Mouse (Mus musculus): ENCODE data around the gene Abcf1. TPM values are rescaled to one million over a fixed set of nuclear protein-coding genes. Genes with fewer than 3 reads are reported as not detected.

Gene Abcf1
- 22.7 TPM for polyA plus RNA-seq (2015; fragmentation: Illumina TruSeq; extraction: RNeasy Lipid Tissue Mini Kit (QIAGEN cat#74804); ENCODE audit: insufficient read depth, low read depth, low replicate concordance)

DNA sequence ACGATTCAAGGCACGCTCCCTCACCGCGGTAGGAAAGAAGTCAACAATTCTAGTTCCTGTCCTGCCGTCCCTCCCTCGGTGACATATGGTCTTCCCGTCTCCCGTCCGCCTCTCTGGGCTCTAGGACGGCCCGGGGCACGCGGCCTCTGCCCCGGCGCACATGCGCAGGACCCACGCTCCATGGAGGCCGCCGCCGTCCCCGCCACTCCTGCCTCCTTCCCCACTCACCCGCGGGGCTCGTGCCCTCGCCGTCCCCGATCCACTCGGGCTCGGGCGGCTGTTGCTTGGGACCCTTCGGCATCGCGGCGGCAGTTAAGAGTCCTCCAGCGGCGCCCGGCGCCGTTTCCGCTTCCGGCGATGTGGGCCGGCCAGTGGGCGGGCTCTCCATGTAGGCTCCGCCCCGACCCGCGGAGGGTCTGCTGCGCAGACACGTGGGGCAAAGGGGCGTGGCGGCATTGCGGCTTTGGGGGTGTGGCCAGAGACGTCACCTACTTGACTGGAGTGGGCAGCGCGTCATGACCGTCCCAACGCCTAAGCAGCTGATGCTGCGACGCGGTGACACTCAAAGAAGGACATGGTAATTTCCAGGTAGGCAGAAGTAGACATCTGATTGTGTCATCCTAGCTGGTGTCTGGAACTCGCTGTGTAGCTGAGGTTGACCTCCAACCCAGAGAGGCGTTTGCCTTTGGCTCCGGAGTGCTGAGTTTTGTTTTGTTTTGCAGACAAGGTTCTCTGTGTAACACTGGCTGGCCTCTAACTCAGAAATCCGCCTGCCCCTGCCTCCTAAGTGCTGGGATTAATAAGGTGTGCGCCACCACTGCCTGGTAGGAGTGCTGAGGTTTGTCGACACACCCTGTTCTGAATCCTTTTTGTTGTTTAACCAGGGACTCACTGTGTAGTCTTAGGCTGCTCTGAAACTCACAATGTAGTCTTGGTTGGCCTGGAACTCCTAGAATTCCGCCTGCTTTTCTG is at the start of gene Abcf1:
Gene Abcf1, minus strand, starts transcription at position 344 of the 972 bp plus-strand sequence.

DNA sequence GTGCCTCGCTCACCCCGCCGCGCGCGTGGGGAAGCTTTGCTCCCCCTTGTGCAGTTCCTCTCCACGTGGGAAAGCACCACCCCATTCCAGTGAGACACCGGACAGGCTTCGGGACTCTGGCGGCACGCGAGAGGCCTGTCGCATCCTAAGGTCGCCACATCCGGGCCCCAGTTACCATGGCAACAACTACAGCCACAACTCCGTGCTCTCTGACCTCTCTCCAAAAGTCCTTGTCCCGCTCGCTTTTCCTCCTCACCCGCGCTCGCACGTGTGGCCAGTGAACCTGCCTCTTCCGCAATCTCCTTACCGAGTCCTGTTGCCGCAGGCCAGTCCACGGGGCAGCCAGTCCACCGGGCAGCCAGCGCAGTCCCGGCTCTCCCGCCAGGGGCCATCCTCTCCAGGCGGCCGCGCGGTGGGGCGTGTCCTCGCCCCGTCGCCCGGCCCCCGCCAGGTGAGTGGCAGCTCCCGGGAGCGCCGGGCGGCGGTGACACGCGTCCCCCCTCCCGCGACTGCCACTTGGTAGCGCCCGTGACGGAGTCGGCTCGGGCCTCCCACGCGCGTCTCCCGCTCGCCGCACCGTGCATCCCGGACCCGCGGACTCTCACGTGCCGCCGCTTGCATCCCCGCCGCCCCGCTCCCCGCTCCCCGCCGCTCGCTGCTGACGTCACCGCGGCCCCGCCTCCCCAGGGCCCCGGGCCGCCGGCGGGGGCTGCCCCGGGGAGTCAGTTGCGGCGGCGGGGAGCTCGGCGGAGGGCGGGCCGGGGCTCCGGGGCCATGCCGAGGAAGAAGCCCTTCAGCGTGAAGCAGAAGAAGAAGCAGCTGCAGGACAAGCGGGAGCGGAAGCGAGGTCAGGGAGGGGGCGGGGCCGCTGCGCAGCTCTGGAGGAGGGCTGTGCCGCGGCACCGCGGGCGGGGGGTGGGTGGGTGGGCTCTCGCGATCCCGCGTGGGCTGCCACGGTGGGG is 10.1 kb upstream of the Abcf1 start, which contains the start of the genes Gnl1 and Prr3:
Gene Gnl1, plus strand, starts transcription at position 451 of the 962 bp plus-strand sequence.
Gene Prr3, minus strand, starts transcription at position 836 of the 962 bp plus-strand sequence.

DNA sequence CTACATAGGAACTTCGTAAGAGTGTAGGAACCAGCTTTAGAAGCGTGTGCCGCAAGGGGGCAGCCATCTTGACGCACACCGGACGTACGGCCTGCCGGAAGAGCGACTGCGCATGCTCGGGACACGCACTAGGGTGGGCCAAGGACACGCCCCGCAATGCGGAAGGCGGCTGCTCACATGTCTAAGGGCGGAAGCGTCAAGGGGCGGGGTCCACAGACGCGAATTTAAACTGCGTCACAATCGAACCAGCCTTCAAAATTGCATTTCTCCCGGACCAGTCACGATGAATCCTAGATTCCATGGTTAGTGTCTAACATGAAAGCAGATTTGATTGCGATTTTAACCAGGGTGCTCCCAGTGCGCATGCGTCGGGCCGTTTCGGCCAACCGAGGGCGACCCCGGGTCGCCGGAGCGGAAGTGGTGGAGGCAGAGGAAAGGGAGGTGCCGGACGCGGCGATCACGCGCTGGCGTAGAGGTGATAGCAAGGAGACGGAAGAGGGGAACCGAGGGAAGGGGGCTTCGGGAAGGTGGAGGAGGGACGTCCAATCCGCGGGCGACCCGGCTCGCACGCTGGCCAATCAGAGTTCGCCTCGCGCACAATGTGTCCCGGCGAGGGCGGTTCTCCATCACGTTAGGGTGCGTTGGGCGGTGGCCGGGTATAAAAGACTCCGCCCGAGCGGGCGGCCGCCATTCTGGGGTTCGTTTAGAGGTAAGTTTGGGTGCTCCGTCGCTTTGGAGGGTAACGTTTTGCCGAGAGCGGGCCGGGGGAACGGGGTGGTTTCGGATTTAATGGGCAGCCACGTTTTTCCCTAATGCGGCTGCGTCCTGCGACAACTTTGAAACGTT is 53.0 kb downstream of the Abcf1 start, which contains the start of the genes Mrps18b and Ppp1r10:
Gene Mrps18b, minus strand, starts transcription at position 93 of the 846 bp plus-strand sequence.
Gene Ppp1r10, plus strand, starts transcription at position 138 of the 846 bp plus-strand sequence.

DNA sequence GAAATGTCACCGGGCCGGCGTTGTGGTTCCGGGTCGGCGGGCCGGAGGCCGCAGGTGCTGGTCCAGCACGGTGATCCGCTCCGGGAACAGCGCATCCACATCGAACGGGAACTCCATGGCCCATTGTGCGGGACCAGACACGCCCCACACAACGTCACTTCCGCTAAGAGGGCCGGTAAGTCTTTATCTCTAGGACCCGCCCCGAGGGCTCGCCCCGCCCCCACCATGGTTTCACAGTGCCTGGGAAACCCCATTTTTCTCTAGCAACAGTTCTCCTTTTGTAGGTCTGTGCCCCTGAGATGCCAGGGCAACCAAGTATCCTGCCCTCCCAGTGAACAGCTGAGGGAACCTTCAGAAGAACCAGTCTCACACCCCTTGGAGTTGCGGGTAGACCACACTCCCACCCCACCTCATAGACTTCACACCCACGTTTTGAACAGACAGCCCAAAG is 59.6 kb downstream of the Abcf1 start, which contains the start of gene Atat1:
Gene Atat1, minus strand, starts transcription at position 157 of the 451 bp plus-strand sequence.

Other genes with a start within 250 kb of the Abcf1 start
- 6.9 TPM for gene Ier3, start 148.1 kb downstream of the Abcf1 start, polyA plus RNA-seq (2015; fragmentation: Illumina TruSeq; extraction: RNeasy Lipid Tissue Mini Kit (QIAGEN cat#74804); ENCODE audit: insufficient read depth, low read depth, low replicate concordance)
- 16.0 TPM for gene Flot1, start 146.5 kb downstream of the Abcf1 start, polyA plus RNA-seq (2015; fragmentation: Illumina TruSeq; extraction: RNeasy Lipid Tissue Mini Kit (QIAGEN cat#74804); ENCODE audit: insufficient read depth, low read depth, low replicate concordance)
- 29.3 TPM for gene Tubb5, start 131.5 kb downstream of the Abcf1 start, polyA plus RNA-seq (2015; fragmentation: Illumina TruSeq; extraction: RNeasy Lipid Tissue Mini Kit (QIAGEN cat#74804); ENCODE audit: insufficient read depth, low read depth, low replicate concordance)
- 2.3 TPM for gene Mdc1, start 128.2 kb downstream of the Abcf1 start, polyA plus RNA-seq (2015; fragmentation: Illumina TruSeq; extraction: RNeasy Lipid Tissue Mini Kit (QIAGEN cat#74804); ENCODE audit: insufficient read depth, low read depth, low replicate concordance)
- 0.76 TPM for gene Nrm, start 108.4 kb downstream of the Abcf1 start, polyA plus RNA-seq (2015; fragmentation: Illumina TruSeq; extraction: RNeasy Lipid Tissue Mini Kit (QIAGEN cat#74804); ENCODE audit: insufficient read depth, low read depth, low replicate concordance)
- gene Ppp1r18, start 104.2 kb downstream of the Abcf1 start, polyA plus RNA-seq (2015; fragmentation: Illumina TruSeq; extraction: RNeasy Lipid Tissue Mini Kit (QIAGEN cat#74804); ENCODE audit: insufficient read depth, low read depth, low replicate concordance), result 9.8 TPM
- 72.9 TPM for gene Dhx16, start 89.9 kb downstream of the Abcf1 start, polyA plus RNA-seq (2015; fragmentation: Illumina TruSeq; extraction: RNeasy Lipid Tissue Mini Kit (QIAGEN cat#74804); ENCODE audit: insufficient read depth, low read depth, low replicate concordance)
- gene 2310061I04Rik, start 72.3 kb downstream of the Abcf1 start, polyA plus RNA-seq (2015; fragmentation: Illumina TruSeq; extraction: RNeasy Lipid Tissue Mini Kit (QIAGEN cat#74804); ENCODE audit: insufficient read depth, low read depth, low replicate concordance), result 16.8 TPM
- 9.7 TPM for gene Atat1, start 59.7 kb downstream of the Abcf1 start, polyA plus RNA-seq (2015; fragmentation: Illumina TruSeq; extraction: RNeasy Lipid Tissue Mini Kit (QIAGEN cat#74804); ENCODE audit: insufficient read depth, low read depth, low replicate concordance)
- gene Mrps18b, start 53.4 kb downstream of the Abcf1 start, polyA plus RNA-seq (2015; fragmentation: Illumina TruSeq; extraction: RNeasy Lipid Tissue Mini Kit (QIAGEN cat#74804); ENCODE audit: insufficient read depth, low read depth, low replicate concordance), result 23.0 TPM
- 11.8 TPM for gene Ppp1r10, start 53.3 kb downstream of the Abcf1 start, polyA plus RNA-seq (2015; fragmentation: Illumina TruSeq; extraction: RNeasy Lipid Tissue Mini Kit (QIAGEN cat#74804); ENCODE audit: insufficient read depth, low read depth, low replicate concordance)
- 11.9 TPM for gene Gnl1, start 10.1 kb upstream of the Abcf1 start, polyA plus RNA-seq (2015; fragmentation: Illumina TruSeq; extraction: RNeasy Lipid Tissue Mini Kit (QIAGEN cat#74804); ENCODE audit: insufficient read depth, low read depth, low replicate concordance)
- gene Prr3, start 10.5 kb upstream of the Abcf1 start, polyA plus RNA-seq (2015; fragmentation: Illumina TruSeq; extraction: RNeasy Lipid Tissue Mini Kit (QIAGEN cat#74804); ENCODE audit: insufficient read depth, low read depth, low replicate concordance), result 6.7 TPM
- gene H2-T24, start 50.8 kb upstream of the Abcf1 start, polyA plus RNA-seq (2015; fragmentation: Illumina TruSeq; extraction: RNeasy Lipid Tissue Mini Kit (QIAGEN cat#74804); ENCODE audit: insufficient read depth, low read depth, low replicate concordance), result 3.1 TPM
- 29.4 TPM for gene H2-T23, start 63.1 kb upstream of the Abcf1 start, polyA plus RNA-seq (2015; fragmentation: Illumina TruSeq; extraction: RNeasy Lipid Tissue Mini Kit (QIAGEN cat#74804); ENCODE audit: insufficient read depth, low read depth, low replicate concordance)
- gene H2-T22, start 73.0 kb upstream of the Abcf1 start, polyA plus RNA-seq (2015; fragmentation: Illumina TruSeq; extraction: RNeasy Lipid Tissue Mini Kit (QIAGEN cat#74804); ENCODE audit: insufficient read depth, low read depth, low replicate concordance), result 16.3 TPM
- gene Gm6034, start 73.2 kb upstream of the Abcf1 start, polyA plus RNA-seq (2015; fragmentation: Illumina TruSeq; extraction: RNeasy Lipid Tissue Mini Kit (QIAGEN cat#74804); ENCODE audit: insufficient read depth, low read depth, low replicate concordance), result not detected
- not detected for gene Gm11127, start 88.6 kb upstream of the Abcf1 start, polyA plus RNA-seq (2015; fragmentation: Illumina TruSeq; extraction: RNeasy Lipid Tissue Mini Kit (QIAGEN cat#74804); ENCODE audit: insufficient read depth, low read depth, low replicate concordance)
- not detected for gene Gm19684, start 151.9 kb upstream of the Abcf1 start, polyA plus RNA-seq (2015; fragmentation: Illumina TruSeq; extraction: RNeasy Lipid Tissue Mini Kit (QIAGEN cat#74804); ENCODE audit: insufficient read depth, low read depth, low replicate concordance)
- not detected for gene Gm7030, start 159.7 kb upstream of the Abcf1 start, polyA plus RNA-seq (2015; fragmentation: Illumina TruSeq; extraction: RNeasy Lipid Tissue Mini Kit (QIAGEN cat#74804); ENCODE audit: insufficient read depth, low read depth, low replicate concordance)
- not detected for gene Gm8909, start 198.8 kb upstream of the Abcf1 start, polyA plus RNA-seq (2015; fragmentation: Illumina TruSeq; extraction: RNeasy Lipid Tissue Mini Kit (QIAGEN cat#74804); ENCODE audit: insufficient read depth, low read depth, low replicate concordance)
- not detected for gene H2-T3, start 220.5 kb upstream of the Abcf1 start, polyA plus RNA-seq (2015; fragmentation: Illumina TruSeq; extraction: RNeasy Lipid Tissue Mini Kit (QIAGEN cat#74804); ENCODE audit: insufficient read depth, low read depth, low replicate concordance)